Mouse (Mus musculus) heart, embryonic 15.5 days (tissue): ENCODE measurements around the gene Eng. TPM values are rescaled to one million over a fixed set of nuclear protein-coding genes. Genes with fewer than 3 reads are reported as not detected.

ENCODE experiments used
- ATAC-seq: fragments of 200-750 bp; cut with Nextera tagmentation; replicated peaks from 2 replicates; pipeline ENCODE4 v1.8.0; 2017; ENCODE audit warnings: low read depth, moderate TSS enrichment; ENCODE audit not compliant: insufficient number of reproducible peaks, insufficient read depth, low FRiP score
- H3K27ac ChIP-seq: fragments of 300-500 bp; sonication (generic); 2 replicates; pipeline ENCODE4 v1.5.1; 2015; ENCODE audit warnings: mild to moderate bottlenecking, inconsistent platforms
- H3K27me3 ChIP-seq: fragments of 300-500 bp; sonication (generic); 2 replicates; pipeline ENCODE4 v1.6.1; 2015; ENCODE audit warnings: inconsistent platforms
- H3K36me3 ChIP-seq: fragments of 300-500 bp; sonication (generic); 2 replicates; pipeline ENCODE4 v1.6.1; 2015; ENCODE audit warnings: mild to moderate bottlenecking, inconsistent platforms
- H3K4me1 ChIP-seq: fragments of 300-500 bp; sonication (generic); replicated peaks from 2 replicates; pipeline ENCODE4 v1.6.1; 2015; ENCODE audit warnings: inconsistent platforms
- H3K4me2 ChIP-seq: fragments of 300-500 bp; sonication (generic); 2 replicates; pipeline ENCODE4 v1.6.1; 2015; ENCODE audit warnings: inconsistent platforms, mild to moderate bottlenecking, moderate library complexity
- H3K4me3 ChIP-seq: fragments of 300-500 bp; sonication (generic); 2 replicates; pipeline ENCODE4 v1.5.1; 2015; ENCODE audit warnings: mild to moderate bottlenecking, inconsistent platforms
- H3K9ac ChIP-seq: fragments of 300-500 bp; sonication (generic); 2 replicates; pipeline ENCODE4 v1.6.1; 2015; ENCODE audit warnings: mild to moderate bottlenecking, inconsistent platforms
- H3K9me3 ChIP-seq: fragments of 300-500 bp; sonication (generic); replicated peaks from 2 replicates; pipeline ENCODE4 v1.6.1; 2016; ENCODE audit warnings: inconsistent platforms
- WGBS: fragments of 180-500 bp; shearing (Covaris S2); methylation state at CpG from one replicate; pipeline ENCODE4 v1.1.7; 2015; ENCODE audit warnings: mixed read lengths; 5-methylcytosine and 5-hydroxymethylcytosine counted together
- polyA plus RNA-seq: library from polyadenylated mRNA; unstranded; fragments of >200 nt; fragmentation: Nextera tagmentation; extraction: Ambion mirVana; gene quantifications from 2 replicates; pipeline ENCODE4 v1.2.1, GENCODE M21; 2015

Eng gene
- polyA plus RNA-seq, 1 experiment from 2014 or later: 144 TPM

DNA sequence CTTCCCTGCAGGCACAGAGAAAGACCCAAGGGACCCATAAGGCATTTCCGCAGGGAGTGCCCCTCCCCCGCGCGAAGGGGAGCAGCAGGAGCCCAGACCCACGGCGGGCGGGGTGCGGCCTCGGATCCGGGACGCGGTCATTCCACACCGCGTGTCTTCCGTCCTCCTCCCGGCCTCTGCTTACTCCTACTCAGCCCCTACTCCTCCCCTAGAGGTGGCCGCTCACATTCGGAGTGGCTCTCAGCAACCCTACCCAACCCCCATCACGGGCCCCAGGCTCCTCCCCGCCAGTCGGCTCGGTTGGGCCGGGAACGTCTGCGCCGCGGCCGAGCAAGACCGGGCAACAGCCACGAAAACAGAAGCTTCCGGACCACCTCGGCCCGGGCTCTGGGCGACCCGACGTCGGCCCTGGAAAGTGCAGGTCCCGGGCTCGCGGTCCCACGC, 65.7 kb downstream of the Eng start:
- WGBS: under 1% methylated on average over 41 of the region's 41 CpGs
- peak; percentile 41 for ATAC-seq
- H3K36me3 ChIP-seq: peaks cover 35% of the 10 kb centered on the region
- H3K27me3 ChIP-seq: no peaks in the 10 kb centered on the region
- H3K4me3 ChIP-seq: peak overlapping the region; percentile 91
- H3K9ac ChIP-seq: peak overlapping the region; percentile 88
- peaks cover 28% of the 10 kb centered on the region for H3K4me1 ChIP-seq
- H3K27ac ChIP-seq: peak overlapping the region; percentile 99
- no peaks in the 10 kb centered on the region for H3K9me3 ChIP-seq
- peak overlapping the region; percentile 86 for H3K4me2 ChIP-seq

DNA sequence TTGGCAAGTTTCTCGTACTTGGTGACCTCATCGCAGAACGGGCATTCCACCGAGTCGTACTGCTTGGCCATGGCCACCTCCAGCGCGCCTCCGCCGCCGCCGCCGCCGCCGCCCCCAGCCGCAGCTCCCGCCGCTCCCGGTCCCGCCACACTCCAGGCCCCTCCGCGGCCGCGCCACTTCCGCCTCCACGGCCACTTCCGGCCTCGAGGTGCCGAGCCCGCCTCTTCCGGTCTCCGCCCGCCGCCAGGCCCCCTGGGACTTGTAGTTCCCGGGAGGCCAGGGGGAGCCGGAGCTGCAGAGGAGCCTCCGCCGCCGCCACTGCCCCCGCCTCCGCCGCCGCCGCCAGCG, 66.2 kb downstream of the Eng start:
- H3K4me1 ChIP-seq: peaks cover 28% of the 10 kb centered on the region
- peaks cover 31% of the 10 kb centered on the region for H3K36me3 ChIP-seq
- WGBS: under 1% methylated on average over 40 of the region's 44 CpGs
- H3K27ac ChIP-seq: peak overlapping the region; percentile 99
- H3K27me3 ChIP-seq: no peaks in the 10 kb centered on the region
- peak overlapping the region; percentile 86 for H3K4me2 ChIP-seq
- peak overlapping the region; percentile 88 for H3K9ac ChIP-seq
- peak; percentile 89 for ATAC-seq
- no peaks in the 10 kb centered on the region for H3K9me3 ChIP-seq
- peak overlapping the region; percentile 91 for H3K4me3 ChIP-seq

DNA sequence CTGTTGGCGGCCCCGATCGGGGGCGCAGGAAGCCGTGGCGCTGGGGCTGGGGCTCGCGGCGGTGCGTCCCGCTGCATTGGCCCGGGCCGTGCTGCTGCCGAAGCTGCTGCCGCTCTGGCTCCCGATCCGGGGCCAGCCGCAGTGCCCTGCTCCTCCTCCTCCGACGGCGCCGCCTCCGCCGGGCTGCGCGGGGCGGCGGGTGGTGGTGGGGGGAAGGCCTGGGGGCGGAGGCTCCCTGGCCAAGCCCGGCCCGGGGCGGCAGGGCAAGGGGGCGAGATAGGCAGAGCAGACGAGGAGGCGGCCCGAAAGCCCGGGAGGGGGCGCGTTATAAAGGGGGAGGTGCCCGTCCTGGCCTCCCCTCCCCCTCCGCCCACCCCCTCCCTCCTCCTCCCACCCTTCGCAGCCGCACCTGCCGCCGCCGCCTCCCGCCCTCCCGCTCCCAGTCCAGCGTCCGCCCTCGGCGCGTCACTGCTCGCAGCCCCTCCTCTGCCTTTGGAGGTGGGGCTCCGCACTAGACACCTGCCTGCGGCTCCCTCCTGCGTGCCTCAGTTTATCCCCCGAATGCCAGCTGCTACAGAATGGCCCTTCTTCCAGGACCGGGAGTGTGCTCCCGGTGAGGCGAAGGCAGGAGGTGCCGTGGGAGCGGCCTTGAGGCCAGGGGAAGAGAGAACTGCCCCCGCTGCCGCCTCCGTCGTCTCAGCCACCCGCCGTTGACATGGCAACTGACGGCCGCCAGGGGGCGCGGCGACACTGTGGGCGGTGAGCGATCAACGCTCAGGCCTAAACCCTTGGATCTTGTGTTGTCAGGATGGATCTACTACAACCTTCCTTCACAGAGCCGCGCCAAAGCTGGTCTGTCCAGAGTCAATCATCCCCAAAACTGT, 66.8 kb downstream of the Eng start, which contains the start of gene Cdk9:
Gene Cdk9 (minus strand): TSS at position 143 of the 884 bp plus-strand sequence.
- ATAC-seq: peak; percentile 85
- under 1% methylated on average over 52 of the region's 79 CpGs for WGBS
- peaks cover 25% of the 10 kb centered on the region for H3K36me3 ChIP-seq

DNA sequence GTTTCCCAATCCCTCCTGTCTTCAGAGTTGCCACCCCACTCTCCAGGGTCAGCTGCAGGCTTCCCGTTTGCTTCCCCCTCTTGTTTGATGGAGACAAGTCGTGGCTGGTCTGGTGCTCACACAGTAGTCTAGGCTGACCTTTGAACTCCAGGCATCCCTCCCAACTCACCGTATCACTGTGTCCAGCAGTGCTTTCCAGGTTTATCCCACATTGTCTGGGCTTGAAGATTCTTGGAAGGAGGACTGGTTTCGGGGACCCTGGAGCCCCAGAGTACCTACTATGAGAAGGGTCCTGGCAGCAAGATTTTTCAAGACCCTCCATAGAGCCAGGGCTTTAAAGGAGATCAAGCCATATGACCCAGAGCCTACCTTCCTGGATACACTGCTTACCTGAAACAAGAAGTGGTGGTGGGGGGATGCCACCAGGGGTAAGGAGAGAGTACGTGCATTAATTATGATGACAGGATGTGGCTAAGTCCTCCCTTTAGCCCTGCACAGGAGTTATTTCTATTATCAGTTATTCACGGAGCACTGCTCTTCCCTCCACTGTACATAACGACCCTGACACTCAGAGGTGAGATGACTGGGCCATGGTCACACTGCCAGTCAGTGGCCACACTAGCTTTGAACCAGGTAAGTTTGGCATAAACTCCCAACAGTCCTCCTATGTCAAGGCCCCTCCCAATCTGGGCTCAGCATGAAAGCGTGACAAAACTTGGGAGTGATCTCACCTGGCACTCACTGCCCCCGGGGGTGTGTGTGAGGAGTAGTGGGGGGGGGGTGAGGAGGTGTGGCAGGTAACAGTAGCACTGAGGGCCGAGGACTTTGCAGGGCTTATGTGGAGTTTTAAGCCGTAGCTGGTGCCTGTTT, 68.0 kb downstream of the Eng start:
- ATAC-seq: no peak
- WGBS: 40% methylated on average over 11 of the region's 11 CpGs
- Histone ChIP-seq H3K4me3 (no peak overlapping the region), H3K4me2 (peak overlapping the region; percentile 17; the same call in 1 of the 2 replicates), H3K4me1 (peaks cover 28% of the 10 kb centered on the region), H3K9ac (no peak overlapping the region; the same call in 1 of the 2 replicates), H3K27ac (peak overlapping the region; percentile 99), H3K9me3 (no peaks in the 10 kb centered on the region), H3K36me3 (peaks cover 13% of the 10 kb centered on the region), H3K27me3 (no peaks in the 10 kb centered on the region)

More for the DNA sequence above, 66.8 kb downstream of the Eng start, which contains the start of gene Cdk9:
- H3K4me1 ChIP-seq: peaks cover 28% of the 10 kb centered on the region
- no peaks in the 10 kb centered on the region for H3K9me3 ChIP-seq
- peak within 1 kb of the TSS; percentile 88 for H3K9ac ChIP-seq
- H3K4me2 ChIP-seq: peak within 1 kb of the TSS; percentile 86
- H3K27ac ChIP-seq: peak within 1 kb of the TSS; percentile 99
- H3K27me3 ChIP-seq: no peaks in the 10 kb centered on the region
- peak within 1 kb of the TSS; percentile 91 for H3K4me3 ChIP-seq

DNA sequence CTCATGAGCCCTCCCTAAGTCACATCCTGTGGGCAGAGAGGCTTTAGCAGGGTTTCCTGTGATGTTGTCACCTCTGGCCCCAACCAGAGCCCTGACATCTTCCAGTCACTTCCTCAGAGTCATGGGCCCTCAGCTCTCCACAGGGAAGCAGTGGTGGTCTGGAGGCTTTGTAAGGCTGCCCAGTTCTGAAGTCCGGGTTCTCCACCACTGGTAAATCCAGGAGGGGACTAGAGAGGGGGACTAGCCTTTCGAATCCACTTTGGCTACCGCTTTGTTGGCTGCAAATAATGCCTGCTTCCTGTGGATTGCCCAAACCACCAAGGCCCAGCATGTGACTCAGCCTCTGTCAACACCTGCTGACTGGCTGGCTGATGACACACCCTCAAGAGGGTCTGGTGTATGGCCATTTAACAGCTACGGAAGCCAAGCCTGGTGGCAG, 68.6 kb downstream of the Eng start:
- no peak for ATAC-seq
- peaks cover 6% of the 10 kb centered on the region for H3K36me3 ChIP-seq
- H3K4me2 ChIP-seq: peak overlapping the region; percentile 17; the same call in 1 of the 2 replicates
- H3K4me3 ChIP-seq: no peak overlapping the region
- no peak overlapping the region for H3K9ac ChIP-seq
- H3K27ac ChIP-seq: peak overlapping the region; percentile 99
- no peaks in the 10 kb centered on the region for H3K9me3 ChIP-seq
- no peaks in the 10 kb centered on the region for H3K27me3 ChIP-seq
- 27% methylated on average over 4 of the region's 4 CpGs for WGBS
- peaks cover 28% of the 10 kb centered on the region for H3K4me1 ChIP-seq

DNA sequence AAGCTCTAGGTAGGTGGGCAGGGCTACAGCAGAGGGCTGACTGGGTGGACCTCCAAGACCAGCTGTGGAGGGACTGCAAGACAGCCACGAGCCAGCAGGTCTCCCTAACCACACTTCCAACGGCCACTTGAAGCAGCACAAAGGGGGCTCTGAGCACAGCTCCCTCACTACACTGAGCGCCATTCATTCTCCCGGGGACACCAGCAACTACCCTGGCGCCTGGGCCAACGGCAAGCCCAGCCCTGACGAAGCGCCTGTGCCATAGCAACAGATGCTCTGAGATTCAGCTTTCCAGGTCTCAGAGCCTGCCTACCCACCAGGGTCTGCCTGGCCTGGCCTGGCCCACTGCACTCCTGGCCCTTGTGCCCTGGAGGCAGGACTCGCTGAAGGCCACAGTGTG, 72.4 kb downstream of the Eng start:
- ATAC-seq: no peak

DNA sequence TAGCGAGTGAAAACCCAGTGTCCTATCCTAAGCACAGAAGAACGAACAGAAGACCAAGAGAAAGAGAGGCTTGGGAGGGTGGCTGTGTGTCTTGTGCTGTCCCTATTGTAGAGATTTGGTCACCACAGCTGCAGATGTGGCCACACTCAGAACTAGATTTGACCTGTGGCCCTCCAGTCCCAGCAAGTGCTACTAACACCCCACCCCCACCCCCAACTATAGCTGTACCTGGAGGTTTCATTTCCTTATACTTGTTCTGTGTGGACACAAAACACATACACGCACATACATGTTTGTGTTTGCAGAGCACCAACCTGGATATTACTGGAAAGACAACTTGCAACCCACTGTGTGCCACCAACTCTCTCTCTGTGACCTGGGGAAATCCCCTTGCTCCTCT, 73.7 kb downstream of the Eng start:
- WGBS: 84% methylated on average over 3 of the region's 3 CpGs
- no peak overlapping the region for H3K27ac ChIP-seq
- H3K9me3 ChIP-seq: no peaks in the 10 kb centered on the region
- no peak overlapping the region for H3K9ac ChIP-seq
- no peak overlapping the region for H3K4me2 ChIP-seq
- no peak for ATAC-seq
- no peaks in the 10 kb centered on the region for H3K27me3 ChIP-seq
- peaks cover 19% of the 10 kb centered on the region for H3K4me1 ChIP-seq
- H3K4me3 ChIP-seq: no peak overlapping the region
- H3K36me3 ChIP-seq: no peaks in the 10 kb centered on the region

More for the DNA sequence above, 72.4 kb downstream of the Eng start:
- H3K9ac ChIP-seq: no peak overlapping the region
- H3K36me3 ChIP-seq: no peaks in the 10 kb centered on the region
- no peaks in the 10 kb centered on the region for H3K27me3 ChIP-seq
- H3K4me2 ChIP-seq: no peak overlapping the region
- H3K27ac ChIP-seq: no peak overlapping the region
- H3K9me3 ChIP-seq: no peaks in the 10 kb centered on the region
- no peak overlapping the region for H3K4me3 ChIP-seq
- peaks cover 29% of the 10 kb centered on the region for H3K4me1 ChIP-seq
- WGBS: 57% methylated on average over 9 of the region's 9 CpGs

DNA sequence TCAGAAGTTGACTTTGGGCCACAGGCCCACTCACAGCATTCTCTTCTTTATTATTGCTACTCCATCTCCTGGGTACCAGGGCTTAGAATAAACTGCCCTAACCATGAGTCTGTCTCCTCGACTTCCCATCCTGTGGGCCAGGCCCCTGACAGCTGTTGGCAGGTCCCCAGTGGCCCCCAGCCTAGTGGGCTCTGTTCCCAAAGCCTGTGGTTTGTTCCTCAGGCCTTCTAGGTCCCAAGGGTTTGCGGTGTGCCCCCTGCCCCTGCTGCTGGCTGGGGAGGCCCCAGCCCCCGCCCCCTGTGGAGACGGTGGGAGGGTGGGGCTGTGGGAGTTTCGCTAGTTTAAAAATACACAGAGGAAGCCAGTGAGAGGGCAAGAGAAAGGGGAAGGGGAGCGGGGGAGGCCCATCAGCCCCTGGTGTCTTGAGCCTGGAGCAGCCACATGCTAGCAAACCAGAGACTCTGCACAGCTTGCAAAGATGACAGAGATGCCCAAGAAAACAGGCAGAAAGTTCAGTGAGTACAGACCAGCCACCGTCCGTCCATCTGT, 74.4 kb downstream of the Eng start, which contains the start of gene Sh2d3c:
Gene Sh2d3c (plus strand): TSS at position 375 of the 549 bp plus-strand sequence.
- no peak; the same call in 1 of the 2 replicates for ATAC-seq
- Histone ChIP-seq H3K4me3 (peak within 1 kb of the TSS; percentile 34), H3K36me3 (no peaks in the 10 kb centered on the region), H3K9ac (peak within 1 kb of the TSS; percentile 26), H3K4me1 (peaks cover 15% of the 10 kb centered on the region), H3K27me3 (no peaks in the 10 kb centered on the region), H3K4me2 (peak within 1 kb of the TSS; percentile 53), H3K27ac (peak within 1 kb of the TSS; percentile 39), H3K9me3 (no peaks in the 10 kb centered on the region)
- 29% methylated on average over 8 of the region's 8 CpGs for WGBS

DNA sequence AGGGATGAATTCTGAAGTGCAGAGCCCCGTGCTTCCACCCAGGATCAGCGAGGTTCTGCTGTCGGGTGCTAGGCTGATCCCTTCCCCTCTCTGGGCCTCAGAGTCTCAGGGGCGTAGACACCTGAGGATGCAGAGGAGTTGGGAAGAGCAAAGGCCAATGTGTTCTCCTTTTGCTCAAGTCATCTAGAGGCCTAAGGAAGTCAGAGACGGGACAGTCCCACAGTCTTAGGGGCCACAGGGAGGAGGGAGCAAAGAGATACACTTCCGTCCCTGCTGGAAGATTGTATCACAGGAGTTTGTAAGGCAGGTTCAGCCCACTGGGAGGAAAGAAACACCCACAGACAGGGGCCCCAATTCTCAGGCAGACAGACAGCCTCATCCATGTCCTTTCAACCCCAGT, 75.7 kb downstream of the Eng start:
- Histone ChIP-seq H3K4me1 (peaks cover 17% of the 10 kb centered on the region), H3K4me2 (peak overlapping the region; percentile 53), H3K9me3 (no peaks in the 10 kb centered on the region), H3K9ac (0 out of 2 replicates have a peak overlapping the region, but pooled peaks have one; percentile 26), H3K36me3 (no peaks in the 10 kb centered on the region), H3K27me3 (no peaks in the 10 kb centered on the region), H3K27ac (no peak overlapping the region), H3K4me3 (peak overlapping the region; percentile 34)
- ATAC-seq: no peak
- 45% methylated on average over 6 of the region's 6 CpGs for WGBS

DNA sequence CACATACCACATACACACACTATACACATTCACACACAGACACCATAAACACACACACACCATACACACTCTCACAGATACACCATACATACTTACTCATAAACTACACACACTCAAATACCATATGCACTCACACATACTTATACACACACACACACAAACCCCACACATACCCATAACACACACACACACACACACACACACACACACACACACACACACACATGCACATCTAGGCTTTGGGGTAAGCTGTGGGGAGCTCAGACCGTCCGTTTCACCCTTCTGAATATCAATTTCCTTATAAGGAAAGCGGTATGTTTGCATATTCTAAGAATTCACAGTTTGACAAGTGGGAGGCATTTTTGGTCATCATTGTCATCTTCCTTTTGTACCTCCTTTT, 76.2 kb downstream of the Eng start:
- Histone ChIP-seq H3K9me3 (no peaks in the 10 kb centered on the region), H3K27me3 (no peaks in the 10 kb centered on the region), H3K27ac (no peak overlapping the region), H3K4me1 (peaks cover 20% of the 10 kb centered on the region), H3K36me3 (no peaks in the 10 kb centered on the region), H3K4me2 (peak overlapping the region; percentile 53), H3K4me3 (no peak overlapping the region), H3K9ac (no peak overlapping the region)
- WGBS: 52% methylated on average over 3 of the region's 3 CpGs
- ATAC-seq: no peak

DNA sequence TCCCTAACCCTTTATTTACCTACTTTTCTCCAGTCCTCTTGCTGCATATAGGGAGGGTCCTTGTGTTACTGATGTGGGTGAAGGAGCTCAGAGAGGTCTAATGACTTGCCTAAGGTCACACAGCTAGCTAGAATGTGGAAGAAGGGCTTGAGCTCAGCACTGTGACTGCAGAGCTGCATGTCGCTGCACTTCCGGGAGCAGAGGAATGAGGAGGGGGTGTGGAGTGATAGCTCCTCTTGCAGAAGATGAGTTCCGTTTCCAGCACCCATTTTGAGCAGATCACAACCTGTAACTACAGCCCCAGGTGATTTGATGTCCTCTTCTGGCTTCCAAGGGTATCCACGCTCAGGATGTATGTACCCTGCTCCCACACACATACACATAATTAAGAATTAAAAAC, 77.8 kb downstream of the Eng start:
- H3K9me3 ChIP-seq: no peaks in the 10 kb centered on the region
- no peak overlapping the region for H3K27ac ChIP-seq
- 67% methylated on average over 4 of the region's 4 CpGs for WGBS
- H3K4me1 ChIP-seq: peaks cover 28% of the 10 kb centered on the region
- H3K4me2 ChIP-seq: no peak overlapping the region
- H3K27me3 ChIP-seq: no peaks in the 10 kb centered on the region
- H3K36me3 ChIP-seq: no peaks in the 10 kb centered on the region
- H3K9ac ChIP-seq: no peak overlapping the region
- ATAC-seq: no peak
- H3K4me3 ChIP-seq: no peak overlapping the region
